Mouse (Mus musculus): ENCODE results near the gene Psmc2.

The Psmc2 gene

DNA sequence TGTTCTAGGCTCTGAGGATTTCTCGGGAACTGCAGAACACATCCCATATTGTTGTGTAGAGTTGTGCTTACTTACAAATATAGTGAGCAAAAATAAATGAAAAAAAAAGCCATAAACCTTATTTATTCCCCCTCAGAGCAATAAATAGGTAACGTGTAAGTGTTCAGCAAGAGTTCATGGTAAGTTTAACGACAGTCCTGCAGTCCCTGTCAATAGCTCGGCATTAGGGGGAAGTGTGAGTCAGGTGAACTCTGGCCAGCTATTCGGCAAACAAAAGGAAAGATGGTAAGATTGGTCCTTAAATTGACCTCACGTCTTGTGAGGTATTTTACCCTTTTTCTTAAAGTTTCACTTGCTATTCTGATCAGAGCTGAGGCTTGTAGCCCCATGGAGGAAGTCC lies 62.4 kb downstream of the Psmc2 start:
- TF ChIP-seq GATA4 (IDR thresholded peaks at IDR 0.05; ENCODE audit: insufficient replicate concordance, low read length), result no peak

DNA sequence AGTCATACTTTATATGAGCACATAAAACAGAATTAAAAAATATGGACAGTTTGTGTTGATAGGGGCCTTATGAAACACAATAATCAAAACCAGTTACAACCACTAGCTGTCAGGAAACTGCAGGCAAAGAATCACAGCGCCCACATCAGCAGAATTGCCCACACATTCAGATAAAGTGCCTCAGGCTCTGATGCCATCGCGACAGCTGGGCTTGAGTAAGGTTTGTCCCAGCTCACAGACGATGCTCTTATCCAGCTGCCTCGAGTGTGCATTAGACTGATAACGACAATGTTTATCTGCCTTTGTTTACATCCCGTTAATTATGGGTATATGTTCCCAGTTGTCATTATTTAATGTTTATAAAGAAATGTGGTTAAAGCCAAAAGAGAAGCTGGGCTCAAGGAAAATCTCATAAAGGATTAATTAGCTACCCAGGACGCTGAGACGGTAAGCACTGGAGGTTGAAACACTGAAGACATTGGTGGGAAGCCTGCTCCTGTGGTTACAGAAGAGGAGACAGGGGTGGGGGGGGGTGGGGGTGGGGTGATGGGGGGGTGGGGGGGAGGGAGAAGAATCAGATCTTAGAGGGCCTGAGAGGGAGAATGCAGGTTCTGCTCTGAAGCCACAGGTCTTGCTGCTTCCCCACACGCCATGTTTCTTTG lies 66.7 kb downstream of the Psmc2 start:
- no peak for TF ChIP-seq GATA4 (IDR thresholded peaks at IDR 0.05; ENCODE audit: insufficient replicate concordance, low read length)

Measured in liver, adult (tissue).